Mouse (Mus musculus): Measurements from ENCODE around the gene Sumo1.

DNA sequence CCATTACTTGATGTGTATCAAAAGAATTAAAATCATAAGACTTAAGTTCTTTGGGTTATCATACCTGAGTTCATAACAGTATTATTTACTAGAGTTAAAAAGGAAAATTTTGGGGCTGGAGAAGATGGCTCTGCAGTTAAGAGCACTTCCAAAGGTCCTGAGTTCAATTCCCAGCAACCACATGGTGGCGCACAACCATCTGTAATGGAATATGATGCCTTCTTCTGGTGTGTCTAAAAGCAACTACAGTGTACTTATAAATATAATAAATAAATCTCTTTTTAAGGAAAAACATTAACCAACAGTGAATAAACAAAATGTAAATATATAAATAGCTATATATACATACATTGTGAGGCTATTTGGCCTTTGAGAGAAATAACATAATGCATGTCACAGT, 31.1 kb upstream of the Sumo1 start:
- TF ChIP-seq JUN (IDR thresholded peaks at IDR 0.05; ENCODE audit: insufficient read depth, low read depth, low read length) (no peak), POLR2A (IDR thresholded peaks at IDR 0.05; ENCODE audit: low read depth, low read length) (no peak), JUND (conservative IDR thresholded peaks at IDR 0.05; ENCODE audit: low read depth, low read length) (no peak), ZMIZ1 (IDR thresholded peaks at IDR 0.05; ENCODE audit: low read depth, low read length) (no peak), CHD2 (IDR thresholded peaks at IDR 0.05; ENCODE audit: low read length) (no peak), CTCF (conservative IDR thresholded peaks at IDR 0.05 in 1 of 2, IDR thresholded peaks at IDR 0.05 in 1 of 2; ENCODE audit: low read depth in 2 of 2, low read length in 2 of 2) (no peak; a peak in 1 of 4 replicates), ZC3H11A (IDR thresholded peaks at IDR 0.05; ENCODE audit: low read depth, low read length) (no peak), KAT2A (IDR thresholded peaks at IDR 0.05; ENCODE audit: insufficient replicate concordance, low read length) (no peak), E2F4 (IDR thresholded peaks at IDR 0.05; ENCODE audit: insufficient replicate concordance, low read depth, low read length) (no peak), MYC (IDR thresholded peaks at IDR 0.05; ENCODE audit: low read depth, low read length) (no peak)
